Mouse (Mus musculus) ES-E14 (cell line): ENCODE measurements around the gene Rps18. TPM values are rescaled to one million over a fixed set of nuclear protein-coding genes. Genes with fewer than 3 reads are reported as not detected.
A peak's percentile ranks its signal among the peaks of the same experiment; 100 is the strongest.
"Not testable (repeated sequence)": the region's sequence is repeated elsewhere in the genome, so short reads cannot be mapped to it uniquely, and the experiment has no call there.

Source experiments
- DNase-seq: peaks from one replicate; pipeline ENCODE4 v3.0.0-alpha.2; 2013; ENCODE audit warnings: low read depth, low spot score
- H3K27ac ChIP-seq: 2 replicates; pipeline ENCODE4 v1.5.1; 2012; ENCODE audit warnings: low read depth, mild to moderate bottlenecking, low read length, moderate library complexity, mixed read lengths; ENCODE audit not compliant: poor library complexity, insufficient read depth, severe bottlenecking
- H3K36me3 ChIP-seq: 2 replicates; pipeline ENCODE4 v1.6.1; 2012; ENCODE audit warnings: mild to moderate bottlenecking, low read length, moderate library complexity, mixed read lengths; ENCODE audit not compliant: control insufficient read depth, poor library complexity, insufficient read depth, severe bottlenecking
- H3K4me1 ChIP-seq, 2 experiments: fragments of 150-350 bp in 1 of 2; sonication (generic) in 1 of 2; 2 replicates each; pipeline ENCODE4 v1.6.1; 2012; ENCODE audit warnings: low read length in 2 of 2, mild to moderate bottlenecking in 1 of 2, mixed read lengths in 1 of 2; ENCODE audit not compliant: control insufficient read depth in 2 of 2, insufficient read depth in 2 of 2, poor library complexity in 1 of 2
- H3K4me3 ChIP-seq, 2 experiments: fragments of 150-350 bp in 1 of 2; sonication (generic) in 1 of 2; 2 replicates each; pipeline ENCODE4 v1.5.1; 2012; ENCODE audit warnings: low read length in 2 of 2, low read depth in 1 of 2, mild to moderate bottlenecking in 1 of 2, mixed read lengths in 1 of 2; ENCODE audit not compliant: insufficient read depth in 1 of 2, poor library complexity in 1 of 2, severe bottlenecking in 1 of 2
- H3K9ac ChIP-seq: 2 replicates; pipeline ENCODE4 v1.6.1; 2012; ENCODE audit warnings: low read depth, mild to moderate bottlenecking, low read length, mixed read lengths; ENCODE audit not compliant: poor library complexity, insufficient read depth, severe bottlenecking
- H3K9me3 ChIP-seq: fragments of 150-350 bp; sonication (generic); 2 replicates; pipeline ENCODE4 v1.6.1; 2012; ENCODE audit warnings: low read depth, mild to moderate bottlenecking, low read length; ENCODE audit not compliant: control insufficient read depth, insufficient read depth
- CHD2 ChIP-seq: IDR thresholded peaks from 2 replicates; pipeline ENCODE4 v1.6.1; 2014; ENCODE audit warnings: mild to moderate bottlenecking, low read depth, low read length, inconsistent platforms
- HCFC1 ChIP-seq: IDR thresholded peaks from 2 replicates; pipeline ENCODE4 v1.6.1; 2012; ENCODE audit warnings: low read length, inconsistent platforms, borderline replicate concordance; ENCODE audit not compliant: insufficient read depth
- MAFK ChIP-seq: IDR thresholded peaks from 2 replicates; pipeline ENCODE4 v1.6.1; 2014; ENCODE audit warnings: mild to moderate bottlenecking, low read depth, low read length, inconsistent platforms; ENCODE audit not compliant: insufficient read depth
- ZC3H11A ChIP-seq: IDR thresholded peaks from 2 replicates; pipeline ENCODE4 v1.6.1; 2012; ENCODE audit warnings: low read depth, mild to moderate bottlenecking, inconsistent platforms, low read length, borderline replicate concordance
- ZNF384 ChIP-seq: IDR thresholded peaks from 2 replicates; pipeline ENCODE4 v1.6.1; 2012; ENCODE audit warnings: low read depth, low read length, inconsistent platforms
- in situ Hi-C, 2 experiments: fragments of 600-800 bp; cut with MboI; formaldehyde crosslinking; loops; one replicate each; pipeline ENCODE4 v1.15.1; 2025; ENCODE audit warnings: low sequenced_read_pairs in 2 of 2, inconsistent platforms in 1 of 2; ENCODE audit not compliant: unreplicated experiment in 2 of 2
- total RNA-seq: library from RNA; depleted of rRNA; stranded (reverse); fragments of 300-350 nt; gene quantifications from 2 replicates; pipeline ENCODE4 v1.2.3, GENCODE M21; 2012

Rps18 gene
- total RNA-seq, 1 experiment = 4,706 TPM

DNA sequence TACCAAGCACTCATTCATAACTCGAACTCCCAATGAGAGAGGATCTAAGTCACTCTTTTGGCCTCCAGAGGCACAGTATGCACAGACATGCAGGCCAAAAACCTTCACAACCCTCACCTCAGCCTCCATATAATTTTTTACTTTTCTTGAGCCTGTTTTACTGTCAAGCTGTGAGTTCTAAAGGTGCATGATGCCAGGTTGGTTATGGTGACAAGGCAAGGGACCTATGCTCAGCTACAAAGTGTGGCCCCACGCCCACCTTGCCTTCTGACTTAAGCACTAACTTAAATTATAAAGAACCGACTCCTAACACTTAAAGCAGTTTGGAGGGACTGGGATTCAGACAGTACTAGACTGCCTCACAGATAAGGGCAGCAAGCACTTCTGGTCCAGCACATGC lies 2.5 kb downstream of the Rps18 start:
- peaks cover 44% of the 10 kb centered on the region for H3K36me3 ChIP-seq
- peaks cover 0 to 8% of the 10 kb centered on the region in 2 experiments; a peak in 1 of 4 replicates for H3K4me1 ChIP-seq
- in situ Hi-C loops = no loop called here
- H3K4me3 ChIP-seq = peak overlapping the region; percentile 90 to 96
- peak overlapping the region; percentile 91; the same call in 1 of the 2 replicates for H3K27ac ChIP-seq
- no peaks in the 10 kb centered on the region for H3K9me3 ChIP-seq
- H3K9ac ChIP-seq = peak overlapping the region; percentile 98; the same call in 1 of the 2 replicates
- TF ChIP-seq ZNF384 = no peak
- no peak for TF ChIP-seq ZC3H11A
- no peak for TF ChIP-seq MAFK
- no peak for TF ChIP-seq CHD2
- TF ChIP-seq HCFC1 = no peak
- DNase-seq = no peak

- Histone ChIP-seq H3K4me3 (peak overlapping the region; percentile 90 to 96; a peak in 3 of 4 replicates), H3K27ac (peak overlapping the region; percentile 25; the same call in 1 of the 2 replicates)
Measured at GRCm38 (mm10) chr17:33952879-33953278, 2.9 kb downstream of the Rps18 start.

DNA sequence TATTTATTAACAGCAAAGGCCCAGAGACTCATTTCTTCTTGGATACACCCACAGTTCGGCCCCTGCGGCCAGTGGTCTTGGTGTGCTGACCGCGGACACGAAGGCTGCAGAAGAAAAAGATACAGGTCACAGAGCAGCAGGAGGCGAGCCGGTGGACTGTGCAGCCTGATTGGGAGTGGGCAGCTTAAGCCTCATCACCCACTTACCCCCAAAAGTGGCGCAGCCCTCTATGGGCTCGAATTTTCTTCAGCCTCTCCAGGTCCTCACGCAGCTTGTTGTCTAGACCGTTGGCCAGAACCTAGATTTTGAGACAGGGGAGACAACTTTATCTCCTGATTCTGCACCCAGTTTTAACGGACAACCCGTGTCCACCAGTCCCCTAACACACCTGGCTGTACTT lies 3.8 kb downstream of the Rps18 start:
- H3K4me3 ChIP-seq = peak overlapping the region; percentile 35 to 96
- DNase-seq, H3K9me3 ChIP-seq, in situ Hi-C loops: not testable (repeated sequence)
- peak overlapping the region; percentile 25; the same call in 1 of the 2 replicates for H3K27ac ChIP-seq
- H3K9ac ChIP-seq = peak overlapping the region; percentile 38; the same call in 1 of the 2 replicates
- H3K4me1 ChIP-seq = peaks cover 0 to 10% of the 10 kb centered on the region in 2 experiments; a peak in 1 of 4 replicates
- H3K36me3 ChIP-seq = peaks cover 50% of the 10 kb centered on the region

More at GRCm38 (mm10) chr17:33952879-33953278, 2.9 kb downstream of the Rps18 start:
- H3K9me3 ChIP-seq = no peaks in the 10 kb centered on the region
- H3K36me3 ChIP-seq = peaks cover 44% of the 10 kb centered on the region
- in situ Hi-C loops = no loop called here
- peak overlapping the region; percentile 98; the same call in 1 of the 2 replicates for H3K9ac ChIP-seq
- peaks cover 0 to 10% of the 10 kb centered on the region in 2 experiments; a peak in 1 of 4 replicates for H3K4me1 ChIP-seq
- no peak for DNase-seq
- TF ChIP-seq HCFC1 (no peak), CHD2 (no peak), MAFK (no peak), ZC3H11A (no peak), ZNF384 (no peak)

DNA sequence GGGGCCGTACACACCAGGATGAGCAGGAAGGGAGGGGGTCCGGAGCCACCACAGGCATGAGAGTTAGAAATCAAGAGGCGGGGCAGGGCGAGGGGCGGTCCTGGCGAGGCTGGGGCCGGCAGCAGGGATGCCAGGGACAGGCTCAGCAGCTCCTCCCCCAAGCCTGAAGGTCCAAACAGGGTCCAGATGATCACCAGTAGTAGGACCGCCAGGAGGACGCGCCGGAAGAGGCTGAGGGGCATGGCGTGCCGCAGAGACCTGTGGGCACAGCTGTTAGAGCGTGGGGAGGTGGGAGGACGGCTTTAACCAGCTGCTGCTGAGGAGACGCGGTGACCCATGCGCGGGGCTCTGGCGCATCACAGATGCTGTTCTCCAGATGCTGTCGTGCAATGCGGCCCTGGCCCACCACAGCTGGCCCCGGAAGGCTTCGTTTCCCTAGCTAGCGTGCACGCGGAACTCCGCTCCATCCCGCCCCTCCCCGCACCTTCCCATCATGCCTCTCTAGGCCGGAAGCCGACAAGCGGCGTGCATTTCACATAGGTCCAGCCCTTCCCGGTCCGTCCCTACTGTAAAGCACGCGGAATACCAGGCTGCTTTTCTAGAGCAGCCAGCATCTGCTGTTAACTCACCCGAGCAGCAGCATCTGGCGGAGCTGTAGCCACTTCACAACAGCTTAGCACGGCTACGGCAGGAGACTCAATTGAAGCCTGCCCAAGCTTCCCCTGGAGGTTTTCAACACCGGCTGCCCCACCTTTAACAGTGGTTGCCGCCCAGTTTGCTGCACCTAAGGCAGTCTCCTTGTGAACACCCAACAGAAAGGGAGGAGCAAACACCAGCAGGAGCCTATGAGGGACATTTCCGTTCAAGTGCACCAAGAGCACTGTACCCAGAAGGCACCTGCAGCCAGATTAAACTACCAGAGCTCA lies 4.5 kb downstream of the Rps18 start, which contains the start of gene B3galt4:
B3galt4 (minus strand) TSS at position 468 of the 926 bp plus-strand sequence.
- H3K4me1 ChIP-seq = peaks cover 0 to 10% of the 10 kb centered on the region in 2 experiments; a peak in 1 of 4 replicates
- H3K9me3 ChIP-seq = no peaks in the 10 kb centered on the region
- in situ Hi-C loops = no loop called here
- H3K36me3 ChIP-seq = peaks cover 55% of the 10 kb centered on the region
- peak within 1 kb of the TSS; percentile 35 to 96 for H3K4me3 ChIP-seq
- TF ChIP-seq CHD2 (peak; percentile 16; the same call in 1 of the 2 replicates), ZC3H11A (no peak), HCFC1 (peak; percentile 56; the same call in 1 of the 2 replicates), MAFK (no peak)
- peak within 1 kb of the TSS; percentile 76 for H3K9ac ChIP-seq
- peak within 1 kb of the TSS; percentile 74 for H3K27ac ChIP-seq
- peak; percentile 77 for DNase-seq
